Mouse (Mus musculus) CH12F3 (cell line): ENCODE data around the gene Tmem29.
"Not testable (repeated sequence)": the region's sequence is repeated elsewhere in the genome, so short reads cannot be mapped to it uniquely, and the experiment has no call there.

Source experiments
- in situ Hi-C: fragments of 300-500 bp; cut with MboI; formaldehyde crosslinking; loops from 2 replicates; pipeline ENCODE4 v1.14.3; 2020; ENCODE audit warnings: low sequenced_read_pairs

Gene Tmem29

GRCm38 (mm10) chrX:150458766-150459350 is at the start of gene Tmem29:
Gene Tmem29 (minus strand): TSS chrX:150459154.
- in situ Hi-C loops, result no loop called here

GRCm38 (mm10) chrX:150508696-150509095 is 49.7 kb upstream of the Tmem29 start:
- in situ Hi-C loops, result loop anchor here (25.0 kb wide), 1 partner anchor 154 kb away; the partner anchor contains the start of gene Tro

- in situ Hi-C loops, result not testable (repeated sequence)
Measured at GRCm38 (mm10) chrX:150487811-150488210, 28.9 kb upstream of the Tmem29 start.

GRCm38 (mm10) chrX:150486314-150487030 is 27.5 kb upstream of the Tmem29 start:
- in situ Hi-C loops, result not testable (repeated sequence)

- in situ Hi-C loops, result no loop called here
Measured at GRCm38 (mm10) chrX:150477854-150478780, 19.2 kb upstream of the Tmem29 start.

GRCm38 (mm10) chrX:150471416-150471815 is 12.5 kb upstream of the Tmem29 start:
- in situ Hi-C loops, result no loop called here

- in situ Hi-C loops, result no loop called here
Measured at GRCm38 (mm10) chrX:150468266-150468665, 9.3 kb upstream of the Tmem29 start.

- in situ Hi-C loops, result not testable (repeated sequence)
Measured at GRCm38 (mm10) chrX:150466817-150467216, 7.9 kb upstream of the Tmem29 start.

- in situ Hi-C loops, result no loop called here
Measured at GRCm38 (mm10) chrX:150460143-150460542, 1.2 kb upstream of the Tmem29 start.

- in situ Hi-C loops, result no loop called here
Measured at GRCm38 (mm10) chrX:150459411-150459927, 515 bp upstream of the Tmem29 start.

- in situ Hi-C loops, result no loop called here
Measured at GRCm38 (mm10) chrX:150458136-150458535, 818 bp downstream of the Tmem29 start.

- in situ Hi-C loops, result no loop called here
Measured at GRCm38 (mm10) chrX:150440505-150441338, 18.2 kb downstream of the Tmem29 start.

GRCm38 (mm10) chrX:150436373-150436772 is 22.6 kb downstream of the Tmem29 start:
- in situ Hi-C loops, result no loop called here

GRCm38 (mm10) chrX:150435367-150435766 is 23.6 kb downstream of the Tmem29 start:
- in situ Hi-C loops, result no loop called here

- in situ Hi-C loops, result no loop called here
Measured at GRCm38 (mm10) chrX:150413505-150413904, 45.4 kb downstream of the Tmem29 start.
